Mouse (Mus musculus): ENCODE results near the gene Sapcd1.
"Not testable (repeated sequence)": the region's sequence is repeated elsewhere in the genome, so short reads cannot be mapped to it uniquely, and the experiment has no call there.

The Sapcd1 gene

GRCm38 (mm10) chr17:35007387-35007991 lies 20.3 kb downstream of the Sapcd1 start:
- DNase-seq (ENCODE audit: low spot score in 2 of 2): no peak

GRCm38 (mm10) chr17:35005902-35006301 lies 21.9 kb downstream of the Sapcd1 start:
- not testable (repeated sequence) for DNase-seq (ENCODE audit: low spot score in 2 of 2)

GRCm38 (mm10) chr17:35005158-35005557 lies 22.7 kb downstream of the Sapcd1 start:
- no peak for DNase-seq (ENCODE audit: low spot score in 2 of 2)

GRCm38 (mm10) chr17:35004075-35004717 lies 23.6 kb downstream of the Sapcd1 start:
- DNase-seq (ENCODE audit: low spot score in 2 of 2): no peak

GRCm38 (mm10) chr17:35003022-35003838 lies 24.6 kb downstream of the Sapcd1 start:
- DNase-seq (ENCODE audit: low spot score in 2 of 2): no peak

- no peak for DNase-seq (ENCODE audit: low spot score in 2 of 2)
Measured at GRCm38 (mm10) chr17:35002153-35002865, 25.5 kb downstream of the Sapcd1 start.

GRCm38 (mm10) chr17:35001452-35002152 lies 26.2 kb downstream of the Sapcd1 start:
- DNase-seq (ENCODE audit: low spot score in 2 of 2): no peak

- peak; percentile 72 to 85 for DNase-seq (ENCODE audit: low spot score in 2 of 2)
Measured at GRCm38 (mm10) chr17:35000717-35001451, 26.9 kb downstream of the Sapcd1 start, which contains the start of gene Vars. Gene Vars, plus strand, starts transcription at chr17:35000987.

- not testable (repeated sequence) for DNase-seq (ENCODE audit: low spot score in 2 of 2)
Measured at GRCm38 (mm10) chr17:34999871-35000716, 27.7 kb downstream of the Sapcd1 start.

- DNase-seq (ENCODE audit: low spot score in 2 of 2): no peak
Measured at GRCm38 (mm10) chr17:34998526-34999430, 29.0 kb downstream of the Sapcd1 start.

- DNase-seq (ENCODE audit: low spot score in 2 of 2): no peak
Measured at GRCm38 (mm10) chr17:34997142-34997483, 30.7 kb downstream of the Sapcd1 start.

GRCm38 (mm10) chr17:34996411-34997141 lies 31.2 kb downstream of the Sapcd1 start:
- DNase-seq (ENCODE audit: low spot score in 2 of 2): no peak

- DNase-seq (ENCODE audit: low spot score in 2 of 2): not testable (repeated sequence)
Measured at GRCm38 (mm10) chr17:34995927-34996326, 31.9 kb downstream of the Sapcd1 start.

GRCm38 (mm10) chr17:34995192-34995591 lies 32.6 kb downstream of the Sapcd1 start:
- DNase-seq (ENCODE audit: low spot score in 2 of 2): not testable (repeated sequence)

- no peak for DNase-seq (ENCODE audit: low spot score in 2 of 2)
Measured at GRCm38 (mm10) chr17:34994751-34995150, 33.1 kb downstream of the Sapcd1 start.

- no peak for DNase-seq (ENCODE audit: low spot score in 2 of 2)
Measured at GRCm38 (mm10) chr17:34984218-34984617, 43.6 kb downstream of the Sapcd1 start.

- DNase-seq (ENCODE audit: low spot score in 2 of 2): no peak
Measured at GRCm38 (mm10) chr17:34982328-34982727, 45.5 kb downstream of the Sapcd1 start.

- DNase-seq (ENCODE audit: low spot score in 2 of 2): peak; percentile 58 to 81
Measured at GRCm38 (mm10) chr17:34981690-34982180, 46.1 kb downstream of the Sapcd1 start, which contains the start of gene Lsm2. Gene Lsm2, plus strand, starts transcription at chr17:34981862.

All from cerebellum, postnatal 4 days (tissue).